Mouse (Mus musculus) cortical plate, adult 2 months (tissue): Measurements from ENCODE around the gene Sf1.

Experiments used
- CTCF ChIP-seq: fragments of 200-500 bp; IDR thresholded peaks from 2 replicates; pipeline ENCODE4 v1.5.1; 2011; ENCODE audit warnings: mild to moderate bottlenecking, control low read depth, low read length; ENCODE audit not compliant: insufficient read depth; ENCODE audit errors: extremely low read depth
- POLR2A ChIP-seq: fragments of 200-500 bp; IDR thresholded peaks from 2 replicates; pipeline ENCODE4 v1.6.1; 2011; ENCODE audit warnings: mild to moderate bottlenecking, low read length, control low read depth; ENCODE audit not compliant: insufficient read depth; ENCODE audit errors: extremely low read depth

DNA sequence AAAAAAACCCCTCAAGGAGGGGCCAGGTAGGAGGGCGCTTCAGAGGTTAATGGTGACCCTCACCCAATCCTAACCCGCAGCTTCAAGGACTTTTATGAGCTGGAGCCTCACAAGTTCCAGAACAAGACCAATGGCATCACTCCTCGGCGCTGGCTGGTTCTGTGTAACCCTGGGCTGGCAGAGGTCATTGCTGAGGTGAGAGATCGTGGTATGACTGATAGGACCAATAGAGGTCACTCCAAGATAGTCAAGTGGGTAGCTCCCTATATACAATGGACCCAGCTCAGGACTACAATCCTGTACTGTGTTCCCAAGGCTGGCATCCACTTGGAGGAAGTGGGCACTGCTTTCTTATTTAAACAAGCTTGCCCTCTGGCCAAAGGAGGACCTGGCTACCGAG lies 26.8 kb downstream of the Sf1 start:
- no peak for TF ChIP-seq CTCF
- no peak for TF ChIP-seq POLR2A
